Comparison of ENCODE assay signal across 21 mouse cellular contexts in genomic region chr3:89295685-89296230, GRCm38 (mm10). TPM values are rescaled to one million over a fixed set of nuclear protein-coding genes. Genes with fewer than 3 reads are reported as not detected.
DNase-seq lines count a peak whose midpoint lies in the region; ATAC-seq and TF ChIP-seq lines count a peak whose summit lies in the region.
"Had no signal": no experiment of that assay in that cellular context is flagged by ENCODE, and none has a peak within 500 bp of the region (broad histone marks: within the 10 kb centered on the region; RNA-seq: fewer than 3 reads in every experiment).

No protein-coding gene starts in this region.

- no peak for TF ChIP-seq POLR2A in liver, adult 2 months (IDR thresholded peaks at IDR 0.05; ENCODE audit: extremely low read depth, insufficient read depth, low read length)
- TF ChIP-seq POLR2A in thymus, adult 2 months (IDR thresholded peaks at IDR 0.05; ENCODE audit: control insufficient read depth, extremely low read depth, insufficient read depth, low read length, poor library complexity) = no peak

- no peak for TF ChIP-seq CTCF in liver, adult 2 months (IDR thresholded peaks at IDR 0.05; ENCODE audit: low read depth, low read length)
- 0 out of 2 replicates have a peak, but pooled peaks have one; percentile 7 for TF ChIP-seq CTCF in thymus, adult 2 months (IDR thresholded peaks at IDR 0.05; ENCODE audit: borderline replicate concordance, control insufficient read depth, extremely low read depth, insufficient read depth, low read length, poor library complexity)

- peaks cover 30% of the 10 kb centered on the region for H3K4me1 ChIP-seq in liver, adult 2 months (ENCODE audit: control insufficient read depth, insufficient read depth, low read length)
- peaks cover 28% of the 10 kb centered on the region for H3K4me1 ChIP-seq in thymus, adult 2 months (replicated peaks; ENCODE audit: control insufficient read depth, insufficient read depth, low read length)
- H3K4me1 ChIP-seq: embryonic facial prominence, embryonic 12.5 days; heart, embryonic 13.5 days had no signal

- peak overlapping the region; percentile 53 for H3K27ac ChIP-seq in liver, adult 2 months (replicated peaks; ENCODE audit: insufficient read depth, low read depth, low read length)
- H3K27ac ChIP-seq in thymus, adult 2 months (ENCODE audit: control insufficient read depth, insufficient read depth, low read length) = no peak overlapping the region
- H3K27ac ChIP-seq: embryonic facial prominence, embryonic 12.5 days; heart, embryonic 13.5 days; hindbrain, embryonic 12.5 days had no signal

- no peak for DNase-seq in frontal cortex, postnatal 36 days (ENCODE audit: low spot score in 2 of 2)
- DNase-seq in liver, adult 2 months (ENCODE audit: extremely low read depth, low read depth, low spot score) = peak; percentile 52
- DNase-seq in liver = no peak
- no peak for DNase-seq in thymus, adult 2 months
- no peak for DNase-seq in thymus, adult 18-20 months
- no peak for DNase-seq in spleen, adult 12 weeks (ENCODE audit: low spot score)
- DNase-seq: adrenal gland, postnatal 10 days; B cell, adult 2 months; cerebellum, adult 11-12 months; cerebellum, adult 9-10 months; cerebellum, postnatal 25 days; gastrocnemius, postnatal 36 days; heart, adult 11 months; heart, postnatal 36 days had no signal

- 61% methylated on average over 8 of the region's 8 CpGs for WGBS in liver, adult 2 months
- WGBS in thymus, adult 2 months = 56% methylated on average over 8 of the region's 8 CpGs

- peak overlapping the region; percentile 18; the same call in 1 of the 2 replicates for H3K9ac ChIP-seq in liver, adult 2 months (ENCODE audit: low read depth, low read length)
- H3K9ac ChIP-seq: embryonic facial prominence, embryonic 12.5 days; heart, embryonic 13.5 days; hindbrain, embryonic 12.5 days had no signal

- H3K27me3 ChIP-seq in liver, adult 2 months (ENCODE audit: control insufficient read depth, insufficient read depth, low read length) = no peaks in the 10 kb centered on the region
- no peaks in the 10 kb centered on the region for H3K27me3 ChIP-seq in thymus, adult 2 months (ENCODE audit: control insufficient read depth, insufficient read depth, low read length)
- H3K27me3 ChIP-seq: embryonic facial prominence, embryonic 12.5 days had no signal

- H3K36me3 ChIP-seq in liver, adult 2 months (ENCODE audit: control insufficient read depth, insufficient read depth, low read length) = no peaks in the 10 kb centered on the region
- no peaks in the 10 kb centered on the region for H3K36me3 ChIP-seq in thymus, adult 2 months (ENCODE audit: control insufficient read depth, insufficient read depth, low read length)
- H3K36me3 ChIP-seq: embryonic facial prominence, embryonic 12.5 days; heart, embryonic 13.5 days; hindbrain, embryonic 12.5 days had no signal

- no peaks in the 10 kb centered on the region for H3K79me2 ChIP-seq in liver, adult 2 months (ENCODE audit: control insufficient read depth, insufficient read depth, low read length)

- H3K4me3 ChIP-seq in liver, adult 2 months (ENCODE audit: insufficient read depth, low read depth, low read length) = no peak overlapping the region
- no peak overlapping the region for H3K4me3 ChIP-seq in thymus, adult 2 months (ENCODE audit: control insufficient read depth, insufficient read depth, low read length)
- H3K4me3 ChIP-seq: embryonic facial prominence, embryonic 12.5 days; heart, embryonic 13.5 days; hindbrain, embryonic 12.5 days had no signal

- ATAC-seq in frontal cortex, adult (ENCODE audit: low TSS enrichment) = 0 out of 2 replicates have a peak, but pooled peaks have one; percentile 12
- ATAC-seq: CD4-positive, CD25-positive, alpha-beta regulatory T cell, adult 4 months had no signal

RNA-seq across cellular contexts. Expression of gene Efna1, which starts 14.8 kb away (rescaled TPM):
- total RNA-seq in liver, adult 2 months (2014; rRNA removed) = 22.1 and 35.2 TPM in 2 replicates
- 73.1 and 73.4 TPM in 2 replicates for polyA plus RNA-seq in liver, adult 2 months (2012; rRNA removed)
- polyA plus RNA-seq in thymus, adult 2 months (2012; rRNA removed) = 6.3 and 9.7 TPM in 2 replicates
- total RNA-seq: MEL had no signal
- polyA plus RNA-seq: CD4-positive, CD25-positive, alpha-beta regulatory T cell, adult 4 months had no signal

RNA-seq across cellular contexts. Expression of gene Slc50a1, which starts 25.4 kb away (rescaled TPM):
- 6.4 and 7.0 TPM in 2 replicates for total RNA-seq in liver, adult 2 months (2014; rRNA removed)
- polyA plus RNA-seq in liver, adult 2 months (2012; rRNA removed) = 36.3 and 41.2 TPM in 2 replicates
- 196 and 251 TPM in 2 replicates for polyA plus RNA-seq in thymus, adult 2 months (2012; rRNA removed)

RNA-seq across cellular contexts. Expression of gene Efna3, which starts 27.0 kb away (rescaled TPM):
- total RNA-seq in liver, adult 2 months (2014; rRNA removed) = not detected in 2 replicates
- polyA plus RNA-seq in liver, adult 2 months (2012; rRNA removed) = not detected in 2 replicates
- polyA plus RNA-seq in thymus, adult 2 months (2012; rRNA removed) = 3.7 and 4.2 TPM in 2 replicates
- total RNA-seq: gastrocnemius, adult 8-10 months; gastrocnemius, postnatal 36 days; heart, postnatal 36 days had no signal
- polyA plus RNA-seq: CD4-positive, CD25-positive, alpha-beta regulatory T cell, adult 4 months had no signal

RNA-seq across cellular contexts. Expression of gene Dpm3, which starts 36.6 kb away (rescaled TPM):
- 102 and 131 TPM in 2 replicates for total RNA-seq in liver, adult 2 months (2014; rRNA removed)
- 243 and 245 TPM in 2 replicates for polyA plus RNA-seq in liver, adult 2 months (2012; rRNA removed)
- 477 and 588 TPM in 2 replicates for polyA plus RNA-seq in thymus, adult 2 months (2012; rRNA removed)

RNA-seq across cellular contexts. Expression of gene Efna4, which starts 42.1 kb away (rescaled TPM):
- not detected in 2 replicates for total RNA-seq in liver, adult 2 months (2014; rRNA removed)
- polyA plus RNA-seq in liver, adult 2 months (2012; rRNA removed) = 0.06 and 0.27 TPM in 2 replicates
- polyA plus RNA-seq in thymus, adult 2 months (2012; rRNA removed) = 12.5 TPM in 2 replicates
- total RNA-seq: gastrocnemius, adult 8-10 months had no signal
- polyA plus RNA-seq: CD4-positive, CD25-positive, alpha-beta regulatory T cell, adult 4 months had no signal
